Mouse (Mus musculus) neural tube, embryonic 12.5 days (tissue): ENCODE measurements around the gene Ifitm1. TPM values are rescaled to one million over a fixed set of nuclear protein-coding genes. Genes with fewer than 3 reads are reported as not detected.

Experiments used
- ATAC-seq: fragments of 200-750 bp; cut with Nextera tagmentation; 2 replicates; pipeline ENCODE4 v1.8.0; 2017; ENCODE audit warnings: low read depth, mild to moderate bottlenecking, moderate TSS enrichment, moderate library complexity; ENCODE audit not compliant: low FRiP score
- H3K27ac ChIP-seq: fragments of 300-500 bp; sonication (generic); 2 replicates; pipeline ENCODE4 v1.5.1; 2016
- H3K27me3 ChIP-seq: fragments of 300-500 bp; sonication (generic); replicated peaks from 2 replicates; pipeline ENCODE4 v1.6.1; 2016; ENCODE audit warnings: mild to moderate bottlenecking
- H3K36me3 ChIP-seq: fragments of 300-500 bp; sonication (generic); 2 replicates; pipeline ENCODE4 v1.6.1; 2016; ENCODE audit warnings: mild to moderate bottlenecking
- H3K4me1 ChIP-seq: fragments of 300-500 bp; sonication (generic); 2 replicates; pipeline ENCODE4 v1.6.1; 2016
- H3K4me2 ChIP-seq: fragments of 300-500 bp; sonication (generic); replicated peaks from 2 replicates; pipeline ENCODE4 v1.6.1; 2016; ENCODE audit warnings: mild to moderate bottlenecking
- H3K4me3 ChIP-seq: fragments of 300-500 bp; sonication (generic); 2 replicates; pipeline ENCODE4 v1.5.1; 2016
- H3K9ac ChIP-seq: fragments of 300-500 bp; sonication (generic); 2 replicates; pipeline ENCODE4 v1.6.1; 2016; ENCODE audit warnings: mild to moderate bottlenecking
- H3K9me3 ChIP-seq: fragments of 300-500 bp; sonication (generic); 2 replicates; pipeline ENCODE4 v1.6.1; 2016; ENCODE audit warnings: mild to moderate bottlenecking
- WGBS: fragments of 180-500 bp; shearing (Covaris S2); methylation state at CpG from one replicate; pipeline ENCODE4 v1.1.7; 2016; 5-methylcytosine and 5-hydroxymethylcytosine counted together
- polyA plus RNA-seq: library from polyadenylated mRNA; unstranded; fragments of >200 nt; fragmentation: Nextera tagmentation; extraction: Ambion mirVana; gene quantifications from 2 replicates; pipeline ENCODE4 v1.2.1, GENCODE M21; 2016

The Ifitm1 gene
- polyA plus RNA-seq, 1 experiment from 2014 or later = 13.6 TPM

DNA sequence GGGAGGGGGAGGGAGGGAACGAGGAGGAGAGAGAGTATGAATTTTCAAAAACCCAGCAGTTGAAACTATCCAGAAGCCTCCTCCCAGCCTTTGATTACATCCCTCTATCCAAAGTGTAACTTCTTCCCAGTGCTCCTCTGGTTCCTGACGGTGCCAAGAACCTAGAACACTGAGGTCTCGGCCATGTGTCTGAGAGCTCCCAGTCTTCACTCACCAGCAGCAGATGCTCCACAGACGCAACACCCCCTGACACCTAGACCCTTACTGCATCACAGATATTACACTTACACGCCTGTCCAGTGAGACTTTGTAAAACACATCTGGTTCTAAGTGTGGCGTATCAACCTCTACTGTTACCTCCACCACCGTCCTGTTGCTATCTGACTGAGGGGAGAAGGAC lies 14.6 kb upstream of the Ifitm1 start:
- ATAC-seq = no peak
- 86% methylated on average over 7 of the region's 7 CpGs for WGBS
- Histone ChIP-seq H3K9me3 (no peaks in the 10 kb centered on the region), H3K4me3 (no peak overlapping the region), H3K9ac (no peak overlapping the region), H3K4me2 (no peak overlapping the region), H3K27ac (no peak overlapping the region), H3K27me3 (no peaks in the 10 kb centered on the region), H3K4me1 (peaks cover 23% of the 10 kb centered on the region), H3K36me3 (peaks cover 11% of the 10 kb centered on the region)

DNA sequence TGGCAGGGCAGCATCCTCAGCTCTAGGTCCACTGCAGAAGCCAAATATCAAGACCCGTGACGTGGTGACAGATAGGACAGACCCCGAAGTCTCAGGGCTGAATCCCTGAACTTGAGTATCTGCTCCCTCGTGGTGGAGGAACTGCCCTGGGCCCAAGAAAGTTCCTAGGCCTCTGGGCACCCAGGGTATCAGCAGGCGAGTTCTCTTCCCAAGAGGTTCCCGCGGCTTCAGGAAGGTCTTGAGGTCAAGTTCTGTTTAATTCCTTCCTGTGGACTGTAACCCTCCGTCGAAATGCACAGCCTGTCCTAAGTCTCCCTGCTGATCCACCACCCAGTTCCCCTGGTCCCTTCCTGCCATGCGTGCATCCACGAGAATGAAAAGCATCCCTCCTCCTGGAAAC lies 13.9 kb upstream of the Ifitm1 start:
- H3K36me3 ChIP-seq = peaks cover 6% of the 10 kb centered on the region; the same call in 1 of the 2 replicates
- H3K4me1 ChIP-seq = peaks cover 23% of the 10 kb centered on the region
- no peaks in the 10 kb centered on the region for H3K27me3 ChIP-seq
- H3K4me3 ChIP-seq = no peak overlapping the region
- no peaks in the 10 kb centered on the region for H3K9me3 ChIP-seq
- H3K27ac ChIP-seq = no peak overlapping the region
- H3K9ac ChIP-seq = no peak overlapping the region
- no peak overlapping the region for H3K4me2 ChIP-seq
- 89% methylated on average over 11 of the region's 11 CpGs for WGBS
- no peak for ATAC-seq

DNA sequence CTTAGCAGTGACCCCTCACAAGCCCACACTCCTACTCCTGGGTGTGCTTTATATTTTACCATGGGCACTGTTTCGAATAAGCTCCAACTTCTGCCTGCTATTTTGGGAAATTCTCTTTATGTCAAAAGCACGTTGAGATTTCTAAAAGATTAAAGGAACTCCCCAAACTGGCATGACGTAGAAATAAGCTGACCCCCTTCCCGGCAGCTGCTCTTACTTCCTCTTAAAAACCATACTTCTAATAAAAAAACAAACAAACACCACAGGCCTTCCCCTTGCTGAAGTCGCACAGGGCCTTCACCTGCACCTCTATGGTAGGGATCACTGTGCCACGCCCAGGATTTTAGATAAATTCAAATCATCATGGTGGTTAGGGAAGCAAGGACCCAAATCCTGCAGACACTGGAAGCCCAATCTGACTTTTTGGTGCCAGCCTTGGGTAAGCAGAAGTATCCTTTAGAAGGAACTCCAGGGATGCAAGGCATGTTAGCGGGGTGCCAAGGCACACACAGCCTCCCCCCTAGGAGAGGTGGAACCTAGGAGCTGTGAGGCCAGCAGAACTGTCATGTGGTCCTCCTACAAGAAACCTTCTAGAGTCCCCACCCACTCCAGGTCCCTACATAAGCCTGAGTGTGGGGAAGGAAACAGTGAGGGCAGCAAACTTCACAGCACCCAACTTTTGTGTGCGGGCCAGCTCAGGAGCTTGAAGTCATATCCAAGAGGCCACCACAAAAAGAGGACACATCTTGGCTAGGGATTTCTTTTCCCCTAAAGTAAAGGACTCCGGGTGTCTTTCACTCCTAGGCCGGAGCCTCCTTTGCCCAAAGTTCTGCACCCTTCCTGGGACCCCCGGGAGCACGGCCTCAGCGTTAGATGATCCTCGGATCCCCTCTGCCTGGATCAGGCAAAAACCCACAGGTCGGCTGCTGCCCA lies 13.0 kb upstream of the Ifitm1 start:
- peaks cover 30% of the 10 kb centered on the region for H3K4me1 ChIP-seq
- no peak for ATAC-seq
- no peaks in the 10 kb centered on the region for H3K9me3 ChIP-seq
- H3K27me3 ChIP-seq = no peaks in the 10 kb centered on the region
- H3K27ac ChIP-seq = no peak overlapping the region
- no peak overlapping the region for H3K9ac ChIP-seq
- peak overlapping the region; percentile 60 for H3K4me2 ChIP-seq
- WGBS = 70% methylated on average over 15 of the region's 15 CpGs
- H3K36me3 ChIP-seq = no peaks in the 10 kb centered on the region
- peak overlapping the region; percentile 41; the same call in 1 of the 2 replicates for H3K4me3 ChIP-seq

GRCm38 (mm10) chr7:140954733-140955071 lies 12.3 kb upstream of the Ifitm1 start:
- Histone ChIP-seq H3K4me1 (peaks cover 36% of the 10 kb centered on the region), H3K27ac (no peak overlapping the region), H3K4me3 (peak overlapping the region; percentile 41; the same call in 1 of the 2 replicates), H3K36me3 (no peaks in the 10 kb centered on the region), H3K4me2 (peak overlapping the region; percentile 60), H3K9ac (no peak overlapping the region), H3K9me3 (no peaks in the 10 kb centered on the region), H3K27me3 (no peaks in the 10 kb centered on the region)
- ATAC-seq = no peak
- WGBS = 8% methylated on average over 9 of the region's 9 CpGs

DNA sequence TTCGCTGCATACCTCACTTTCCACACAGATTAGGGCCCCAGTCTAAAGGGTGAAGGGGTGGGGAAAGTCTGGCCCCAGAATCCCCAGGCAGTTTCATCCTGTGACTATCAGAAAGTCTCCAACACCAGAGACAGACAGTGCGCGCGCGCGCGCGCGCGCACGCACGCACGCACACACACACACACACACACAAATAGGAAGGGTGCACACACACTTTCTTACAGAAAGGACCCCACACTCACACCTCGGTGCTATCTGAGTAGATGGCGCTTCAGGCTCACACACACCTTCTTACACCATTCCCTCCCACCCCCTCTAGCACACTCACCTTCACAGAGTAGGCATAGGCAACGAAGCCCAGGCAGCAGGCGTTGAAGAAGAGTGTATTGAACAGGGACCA lies 11.7 kb upstream of the Ifitm1 start:
- ATAC-seq = 0 out of 2 replicates have a peak, but pooled peaks have one; percentile 23
- WGBS = 18% methylated on average over 17 of the region's 17 CpGs
- Histone ChIP-seq H3K27ac (no peak overlapping the region), H3K4me1 (peaks cover 31% of the 10 kb centered on the region), H3K9me3 (no peaks in the 10 kb centered on the region), H3K9ac (peak overlapping the region; percentile 45), H3K36me3 (no peaks in the 10 kb centered on the region), H3K4me3 (peak overlapping the region; percentile 41), H3K4me2 (peak overlapping the region; percentile 60), H3K27me3 (no peaks in the 10 kb centered on the region)

DNA sequence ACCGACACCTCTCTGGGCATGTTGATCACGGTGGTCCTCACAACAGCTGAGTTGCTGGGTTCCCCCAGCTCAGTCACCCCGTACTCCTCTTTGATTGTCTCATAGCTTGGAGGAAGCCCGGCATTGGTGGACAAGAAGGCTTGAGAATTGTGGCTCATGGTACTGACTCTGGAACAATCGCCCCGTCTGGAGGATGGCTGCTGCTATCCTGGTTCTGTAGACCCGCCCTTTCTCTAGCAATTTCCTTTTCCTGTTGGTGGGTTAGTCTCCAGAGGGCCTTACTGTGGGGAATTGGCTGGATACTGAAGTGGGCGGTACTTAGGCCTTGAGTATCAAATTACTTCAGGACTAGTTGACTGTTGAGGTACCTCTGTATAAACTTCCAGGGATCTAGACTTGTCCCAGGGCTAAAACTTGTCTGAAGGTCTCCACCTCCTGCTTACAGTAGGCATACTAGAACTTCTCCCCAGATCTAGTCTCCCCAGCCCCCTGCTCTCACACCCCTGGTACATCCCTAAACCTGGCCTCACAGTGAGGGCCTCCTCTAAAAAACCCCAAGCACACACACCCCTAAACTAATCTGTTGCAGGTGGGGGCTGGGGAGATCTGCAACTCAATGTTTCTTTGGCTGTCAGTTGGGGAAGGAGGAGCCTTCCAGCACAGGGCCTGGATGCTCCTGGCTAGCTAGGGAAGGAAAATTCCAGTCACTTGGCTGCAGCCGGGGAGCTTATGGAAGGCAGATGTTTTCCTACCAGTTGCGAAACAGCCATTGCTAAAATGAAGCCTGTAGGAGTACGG lies 11.1 kb upstream of the Ifitm1 start, which contains the start of the genes Gm45717 and Ifitm2:
Gene Gm45717, minus strand, starts transcription at position 180 of the 798 bp plus-strand sequence.
Gene Ifitm2, minus strand, starts transcription at position 230 of the 798 bp plus-strand sequence.
- no peak within 1 kb of the TSS for H3K27ac ChIP-seq
- H3K4me3 ChIP-seq = peak within 1 kb of the TSS; percentile 41
- 0 out of 2 replicates have a peak, but pooled peaks have one; percentile 34 for ATAC-seq
- no peaks in the 10 kb centered on the region for H3K36me3 ChIP-seq
- H3K9ac ChIP-seq = peak within 1 kb of the TSS; percentile 45
- H3K27me3 ChIP-seq = no peaks in the 10 kb centered on the region
- no peaks in the 10 kb centered on the region for H3K9me3 ChIP-seq
- peaks cover 25% of the 10 kb centered on the region for H3K4me1 ChIP-seq
- 20% methylated on average over 11 of the region's 11 CpGs for WGBS
- peak within 1 kb of the TSS; percentile 60 for H3K4me2 ChIP-seq

DNA sequence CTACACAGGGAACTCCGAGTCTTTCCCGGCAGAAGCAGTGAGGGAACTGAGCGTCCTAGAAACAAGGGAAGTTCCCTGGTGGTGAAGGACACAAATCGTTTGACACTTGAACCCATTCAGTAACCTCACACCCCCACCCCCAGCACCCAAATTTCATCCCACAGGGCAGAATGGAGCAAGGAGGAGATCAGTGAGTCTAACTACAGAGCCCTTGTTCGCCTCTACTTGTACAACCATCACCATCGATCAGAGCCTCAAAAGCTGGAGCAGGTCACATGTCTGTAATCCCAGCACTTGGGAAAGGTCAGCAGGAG lies 10.5 kb upstream of the Ifitm1 start:
- Histone ChIP-seq H3K4me2 (no peak overlapping the region), H3K4me3 (no peak overlapping the region), H3K4me1 (peaks cover 20% of the 10 kb centered on the region), H3K27me3 (no peaks in the 10 kb centered on the region), H3K27ac (no peak overlapping the region), H3K9me3 (no peaks in the 10 kb centered on the region), H3K36me3 (no peaks in the 10 kb centered on the region), H3K9ac (no peak overlapping the region)
- WGBS = 58% methylated on average over 6 of the region's 6 CpGs
- no peak for ATAC-seq

GRCm38 (mm10) chr7:140959181-140959901 lies 7.7 kb upstream of the Ifitm1 start:
- Histone ChIP-seq H3K9ac (no peak overlapping the region), H3K27me3 (no peaks in the 10 kb centered on the region), H3K4me2 (0 out of 2 replicates have a peak overlapping the region, but pooled peaks have one; percentile 0), H3K9me3 (no peaks in the 10 kb centered on the region), H3K4me1 (peaks cover 17% of the 10 kb centered on the region), H3K27ac (no peak overlapping the region), H3K36me3 (no peaks in the 10 kb centered on the region), H3K4me3 (no peak overlapping the region)
- WGBS = 2% methylated on average over 9 of the region's 9 CpGs
- ATAC-seq = 0 out of 2 replicates have a peak, but pooled peaks have one; percentile 41

DNA sequence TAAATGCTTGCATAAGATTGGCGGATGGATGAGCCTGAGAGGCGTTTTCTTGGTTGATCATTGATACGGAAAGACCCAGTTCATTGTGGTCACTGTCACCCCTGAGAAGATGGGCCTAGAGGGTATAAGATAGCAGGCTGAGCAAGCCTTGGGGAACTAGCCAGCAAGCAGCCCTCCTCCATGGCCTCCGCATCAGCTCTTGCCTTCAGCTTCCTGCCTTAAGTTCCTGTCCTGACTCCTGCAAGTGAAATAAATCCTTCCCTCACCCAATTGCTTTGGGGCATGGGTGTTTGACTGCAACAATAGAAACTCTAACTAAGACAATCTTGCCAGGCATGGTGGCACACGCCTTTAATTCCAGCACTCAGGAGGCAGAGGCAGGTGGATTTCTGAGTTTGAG lies 7.0 kb upstream of the Ifitm1 start:
- no peak overlapping the region for H3K27ac ChIP-seq
- H3K4me2 ChIP-seq = no peak overlapping the region
- no peak overlapping the region for H3K9ac ChIP-seq
- H3K27me3 ChIP-seq = no peaks in the 10 kb centered on the region
- H3K4me3 ChIP-seq = no peak overlapping the region
- ATAC-seq = no peak
- 54% methylated on average over 5 of the region's 5 CpGs for WGBS
- H3K36me3 ChIP-seq = no peaks in the 10 kb centered on the region
- H3K9me3 ChIP-seq = no peaks in the 10 kb centered on the region
- H3K4me1 ChIP-seq = peaks cover 16% of the 10 kb centered on the region; the same call in 1 of the 2 replicates

GRCm38 (mm10) chr7:140961416-140961815 lies 5.6 kb upstream of the Ifitm1 start:
- Histone ChIP-seq H3K27ac (no peak overlapping the region), H3K9me3 (no peaks in the 10 kb centered on the region), H3K27me3 (no peaks in the 10 kb centered on the region), H3K4me1 (peaks cover 14% of the 10 kb centered on the region; the same call in 1 of the 2 replicates), H3K4me3 (no peak overlapping the region), H3K4me2 (no peak overlapping the region), H3K36me3 (no peaks in the 10 kb centered on the region), H3K9ac (no peak overlapping the region)
- ATAC-seq = no peak
- 36% methylated on average over 2 of the region's 2 CpGs for WGBS

DNA sequence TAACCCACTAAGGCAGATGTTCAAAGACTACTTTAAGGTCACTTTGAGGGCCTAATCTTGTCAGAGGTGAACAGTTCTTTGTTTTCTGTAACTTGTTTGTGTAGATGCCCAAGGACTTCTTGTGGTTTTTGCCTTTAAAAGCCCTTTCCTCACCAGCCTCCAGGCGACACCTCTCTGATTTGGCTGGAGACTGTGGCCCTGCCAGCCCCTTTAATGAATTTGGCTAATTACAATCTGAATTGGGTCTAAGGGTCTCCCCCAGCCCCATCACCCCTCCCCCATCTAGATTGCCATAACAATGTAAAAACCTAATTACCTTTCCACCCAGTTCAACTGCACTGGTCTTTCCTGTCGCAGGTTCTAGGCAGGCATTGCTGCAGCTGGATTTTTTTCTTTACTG lies 4.3 kb upstream of the Ifitm1 start:
- H3K9me3 ChIP-seq = no peaks in the 10 kb centered on the region
- H3K27ac ChIP-seq = no peak overlapping the region
- H3K9ac ChIP-seq = no peak overlapping the region
- WGBS = 43% methylated on average over 2 of the region's 2 CpGs
- H3K27me3 ChIP-seq = no peaks in the 10 kb centered on the region
- no peaks in the 10 kb centered on the region for H3K36me3 ChIP-seq
- H3K4me1 ChIP-seq = peaks cover 14% of the 10 kb centered on the region; the same call in 1 of the 2 replicates
- H3K4me3 ChIP-seq = no peak overlapping the region
- H3K4me2 ChIP-seq = no peak overlapping the region
- ATAC-seq = no peak
